Mouse (Mus musculus): ENCODE results near the gene Gtf2ird1. TPM values are rescaled to one million over a fixed set of nuclear protein-coding genes. Genes with fewer than 3 reads are reported as not detected.
"Not testable (repeated sequence)": the region's sequence is repeated elsewhere in the genome, so short reads cannot be mapped to it uniquely, and the experiment has no call there.

The Gtf2ird1 gene
- polyA plus RNA-seq (2012; rRNA removed): 52.5 and 57.9 TPM in 2 replicates

DNA sequence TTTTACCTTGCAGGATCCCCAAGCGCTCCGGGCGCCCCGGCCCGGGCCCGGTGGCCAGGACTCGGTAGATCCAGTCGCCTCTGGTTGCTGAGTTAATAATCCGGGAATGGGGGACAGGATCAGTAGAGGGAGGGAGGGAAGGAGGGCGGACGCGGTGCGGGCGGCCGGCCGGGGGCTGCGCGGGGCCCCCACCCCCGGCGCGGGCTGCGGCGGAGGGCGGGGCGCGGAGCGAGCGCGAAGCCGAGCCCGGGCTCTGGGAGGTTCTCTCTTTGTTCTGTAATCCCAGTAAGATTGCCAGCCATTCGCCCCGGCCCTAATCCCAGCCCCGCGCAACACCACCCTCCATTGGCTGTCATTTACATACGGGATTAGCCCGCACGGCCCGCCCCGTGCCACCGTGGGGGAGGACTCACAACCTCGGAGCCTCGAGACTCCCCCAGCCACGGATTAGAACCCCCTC lies at the start of gene Gtf2ird1:
Gene Gtf2ird1, minus strand, starts transcription at position 214 of the 460 bp plus-strand sequence.
- WGBS: 2% methylated on average over 42 of the region's 44 CpGs
- DNase-seq (ENCODE audit: low read depth, low spot score): no peak

GRCm38 (mm10) chr5:134505810-134506292 lies 49.3 kb upstream of the Gtf2ird1 start:
- WGBS: 74% methylated on average over 9 of the region's 9 CpGs
- DNase-seq (ENCODE audit: low read depth, low spot score): no peak

GRCm38 (mm10) chr5:134502591-134502990 lies 46.1 kb upstream of the Gtf2ird1 start:
- no peak for DNase-seq (ENCODE audit: low read depth, low spot score)
- WGBS: 95% methylated on average over 18 of the region's 18 CpGs

DNA sequence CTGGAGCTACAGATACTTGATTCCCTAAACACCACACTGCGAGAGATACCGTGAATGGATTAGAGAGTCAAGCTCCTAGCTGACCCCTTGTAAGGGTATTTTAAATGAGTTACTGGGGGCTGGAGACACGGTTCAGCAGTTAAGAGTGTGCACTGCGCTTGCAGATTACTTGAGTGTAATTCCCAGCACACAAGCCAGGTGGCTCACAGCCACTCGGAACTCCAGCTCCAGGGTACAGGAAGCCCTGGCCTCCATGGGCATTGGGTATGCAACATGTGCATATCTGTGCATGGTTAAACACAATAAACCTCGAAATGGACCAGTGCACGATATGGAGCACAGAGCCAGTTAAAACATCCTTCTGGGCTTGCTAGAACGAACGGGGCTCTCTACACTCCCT lies 44.9 kb upstream of the Gtf2ird1 start:
- WGBS: 78% methylated on average over 9 of the region's 9 CpGs
- no peak for DNase-seq (ENCODE audit: low read depth, low spot score)

- DNase-seq (ENCODE audit: low read depth, low spot score): no peak
- 82% methylated on average over 3 of the region's 3 CpGs for WGBS
Observed at GRCm38 (mm10) chr5:134500681-134501080, 44.2 kb upstream of the Gtf2ird1 start.

DNA sequence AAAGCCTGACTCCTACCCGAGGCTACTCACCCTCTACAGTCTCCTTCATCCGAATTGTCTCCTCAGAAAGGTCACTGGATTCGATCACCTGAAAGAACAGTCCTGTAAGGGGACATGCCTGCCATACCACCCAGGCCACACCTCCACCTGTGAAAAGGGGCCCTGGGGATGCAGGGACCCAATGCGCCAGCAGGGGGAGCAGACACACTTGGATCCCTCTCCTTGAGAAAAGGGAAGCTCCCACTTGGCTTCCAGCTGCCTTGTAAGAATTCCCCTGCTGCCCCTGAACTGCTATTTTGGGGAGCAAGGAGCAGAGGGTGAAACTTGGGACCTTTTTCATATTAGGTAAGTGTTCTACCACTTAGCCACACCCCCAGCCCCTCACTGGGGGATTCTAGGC lies 43.5 kb upstream of the Gtf2ird1 start:
- WGBS: 61% methylated on average over 4 of the region's 4 CpGs
- no peak for DNase-seq (ENCODE audit: low read depth, low spot score)

DNA sequence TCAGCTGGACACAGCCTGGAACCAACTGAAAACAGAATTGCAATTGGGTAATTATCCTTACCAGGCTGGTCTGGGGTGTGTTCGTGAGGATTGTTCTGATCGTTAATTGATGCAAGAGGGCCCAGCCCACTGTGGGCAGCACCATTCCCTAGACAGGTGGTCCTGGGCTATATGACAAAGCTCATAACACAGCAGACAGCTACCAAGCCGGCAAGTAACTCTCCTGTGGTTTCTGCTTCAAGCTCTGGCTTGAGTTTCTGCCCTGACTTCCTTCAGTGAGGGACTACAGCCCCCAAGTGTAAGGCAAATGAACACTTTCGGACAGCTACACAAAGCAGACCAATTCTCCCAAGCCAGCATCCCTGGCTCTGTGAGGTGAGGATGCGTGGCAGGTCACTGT lies 40.5 kb upstream of the Gtf2ird1 start:
- WGBS: 92% methylated on average over 5 of the region's 5 CpGs
- DNase-seq (ENCODE audit: low read depth, low spot score): no peak

GRCm38 (mm10) chr5:134495796-134496195 lies 39.3 kb upstream of the Gtf2ird1 start:
- WGBS: 75% methylated on average over 4 of the region's 4 CpGs
- no peak for DNase-seq (ENCODE audit: low read depth, low spot score)

GRCm38 (mm10) chr5:134494142-134494541 lies 37.6 kb upstream of the Gtf2ird1 start:
- WGBS: 54% methylated on average over 11 of the region's 11 CpGs
- peak; percentile 38 for DNase-seq (ENCODE audit: low read depth, low spot score)

DNA sequence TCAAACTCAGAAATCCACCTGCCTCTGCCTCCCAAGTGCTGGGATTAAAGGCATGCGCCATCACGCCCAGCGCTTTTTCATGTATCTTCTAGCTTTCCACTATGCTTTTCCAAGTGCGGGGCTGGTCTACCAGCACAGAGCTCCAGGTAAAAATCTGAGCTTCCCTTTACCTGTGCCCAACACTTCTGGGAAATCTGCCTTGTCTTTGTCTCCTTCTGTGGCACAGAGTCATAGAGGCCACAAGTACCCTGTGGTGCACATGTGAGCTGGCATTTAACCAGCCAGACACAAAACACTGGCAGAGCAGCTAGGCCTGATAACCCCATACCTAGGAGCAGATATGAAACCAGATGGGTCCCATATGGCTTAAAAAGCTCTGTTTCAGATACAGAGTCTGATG lies 36.4 kb upstream of the Gtf2ird1 start:
- WGBS: 97% methylated on average over 4 of the region's 4 CpGs
- no peak for DNase-seq (ENCODE audit: low read depth, low spot score)

DNA sequence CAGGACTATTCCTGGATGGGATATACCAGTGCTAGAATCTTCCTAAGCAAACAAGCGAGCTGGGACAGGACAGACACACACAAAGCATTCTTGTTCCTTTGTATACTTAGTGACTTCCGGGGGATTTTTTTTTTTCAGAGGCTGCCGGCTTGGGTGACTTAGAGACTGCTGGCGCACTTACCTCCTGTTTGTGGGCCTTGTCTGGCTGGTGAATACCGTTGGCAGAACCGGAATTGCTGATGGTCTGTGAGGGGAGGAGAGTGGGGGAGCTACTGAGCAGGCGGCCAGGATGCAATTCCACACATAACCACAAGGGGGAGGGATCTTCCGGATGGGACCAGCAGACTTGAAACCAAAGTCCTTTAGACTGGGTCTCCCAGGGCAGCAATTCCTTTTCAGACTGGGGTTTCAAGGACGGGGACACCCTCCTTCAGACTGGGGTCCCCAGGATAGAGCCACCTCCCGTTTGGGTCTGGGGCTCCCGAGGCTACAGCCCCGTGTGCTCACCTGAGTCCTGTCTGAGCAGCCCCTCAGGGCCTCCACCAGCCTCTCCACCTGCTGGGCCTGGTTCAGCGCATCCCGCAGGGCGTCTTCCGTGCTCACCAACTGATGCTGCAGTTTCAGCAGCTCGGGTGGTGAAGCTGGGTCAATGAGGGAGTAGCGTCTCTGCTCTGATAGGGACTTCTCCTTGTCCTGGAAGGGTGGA lies 35.3 kb upstream of the Gtf2ird1 start:
- DNase-seq (ENCODE audit: low read depth, low spot score): peak; percentile 40
- WGBS: 28% methylated on average over 18 of the region's 18 CpGs

DNA sequence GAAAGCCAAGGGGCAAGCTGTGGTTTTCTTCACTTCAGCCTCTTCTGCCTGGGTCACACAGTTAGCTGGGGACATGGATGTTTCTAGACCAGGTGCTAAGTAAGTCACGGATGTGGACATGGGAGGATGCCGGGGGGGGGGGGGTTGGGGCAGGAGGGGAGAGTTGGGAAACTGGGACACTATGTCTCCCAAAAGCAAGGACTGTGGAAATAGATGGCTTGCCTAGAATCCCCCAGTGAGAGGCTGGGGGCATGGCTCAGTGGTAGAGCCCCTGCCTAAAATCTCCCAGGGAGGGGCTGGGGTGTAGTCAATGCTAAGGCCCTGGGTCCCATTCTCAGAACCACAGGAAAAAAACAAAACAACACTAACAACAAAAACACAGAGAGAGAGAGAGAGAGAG lies 34.7 kb upstream of the Gtf2ird1 start:
- 86% methylated on average over 2 of the region's 2 CpGs for WGBS

DNA sequence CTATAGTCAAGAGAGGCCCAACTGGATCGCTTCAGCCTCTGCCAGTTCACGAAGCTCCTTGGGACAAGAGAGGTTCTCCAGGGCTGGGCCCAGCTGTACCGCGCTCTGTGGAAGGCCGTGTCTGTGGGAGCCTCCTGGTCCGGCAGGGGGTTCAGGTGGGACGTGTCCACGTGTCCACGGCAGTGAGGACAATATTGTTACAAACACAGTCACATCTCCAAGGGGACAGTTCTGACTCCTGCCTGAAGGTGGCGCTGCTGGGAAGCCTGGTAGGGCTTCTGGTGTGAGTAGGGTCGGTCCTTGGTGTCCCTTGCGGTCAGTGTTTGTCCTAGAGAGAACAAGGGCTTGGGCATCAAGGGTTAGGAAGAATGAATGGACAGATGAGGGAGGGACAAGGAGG lies 33.9 kb upstream of the Gtf2ird1 start:
- 87% methylated on average over 12 of the region's 12 CpGs for WGBS

More for the DNA sequence above, 34.7 kb upstream of the Gtf2ird1 start:
- no peak for DNase-seq (ENCODE audit: low read depth, low spot score)

DNA sequence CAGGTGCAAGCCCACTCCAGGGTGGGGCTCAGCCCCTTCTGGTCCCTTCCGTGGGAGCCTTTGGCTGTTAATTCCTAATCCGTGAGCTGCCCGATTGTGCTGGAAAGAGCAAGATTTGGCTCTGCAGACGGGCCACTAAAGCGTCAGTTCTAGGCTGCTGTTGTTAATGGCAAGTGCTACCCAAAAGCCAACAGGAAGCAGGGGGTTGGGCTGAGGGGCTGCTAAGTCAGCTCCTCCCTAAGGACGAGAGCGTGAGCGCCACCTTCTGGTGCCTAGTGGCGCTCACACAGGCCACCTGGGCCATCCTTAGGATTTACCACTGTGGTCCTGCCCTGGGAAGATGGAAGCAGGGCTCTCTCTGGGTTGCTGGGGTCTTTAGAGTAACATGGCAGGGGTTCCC lies 33.1 kb upstream of the Gtf2ird1 start:
- 69% methylated on average over 9 of the region's 9 CpGs for WGBS
- no peak for DNase-seq (ENCODE audit: low read depth, low spot score)

More for the DNA sequence above, 33.9 kb upstream of the Gtf2ird1 start:
- DNase-seq (ENCODE audit: low read depth, low spot score): no peak

GRCm38 (mm10) chr5:134488596-134488995 lies 32.1 kb upstream of the Gtf2ird1 start:
- DNase-seq (ENCODE audit: low read depth, low spot score): no peak
- 95% methylated on average over 4 of the region's 4 CpGs for WGBS

DNA sequence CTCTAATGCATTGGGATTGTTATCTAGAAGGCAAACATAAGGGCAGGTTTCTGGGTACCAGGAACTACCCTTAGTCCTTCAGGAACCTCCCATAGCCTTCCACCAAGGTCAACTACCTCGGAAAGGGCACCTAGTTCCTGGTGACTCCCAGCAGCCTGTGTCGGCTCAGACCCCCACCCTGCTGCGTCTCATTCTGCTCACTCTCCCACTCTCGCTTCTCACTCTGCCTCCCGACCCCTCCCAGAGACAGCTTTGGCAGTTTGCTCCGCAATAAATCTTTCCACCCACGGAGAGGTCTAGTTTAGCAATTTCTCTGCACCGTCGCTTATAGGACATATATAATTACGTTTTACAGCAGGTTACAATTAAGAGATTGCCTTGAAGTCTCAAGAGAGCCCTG lies 31.5 kb upstream of the Gtf2ird1 start:
- DNase-seq (ENCODE audit: low read depth, low spot score): no peak
- WGBS: 32% methylated on average over 10 of the region's 10 CpGs

DNA sequence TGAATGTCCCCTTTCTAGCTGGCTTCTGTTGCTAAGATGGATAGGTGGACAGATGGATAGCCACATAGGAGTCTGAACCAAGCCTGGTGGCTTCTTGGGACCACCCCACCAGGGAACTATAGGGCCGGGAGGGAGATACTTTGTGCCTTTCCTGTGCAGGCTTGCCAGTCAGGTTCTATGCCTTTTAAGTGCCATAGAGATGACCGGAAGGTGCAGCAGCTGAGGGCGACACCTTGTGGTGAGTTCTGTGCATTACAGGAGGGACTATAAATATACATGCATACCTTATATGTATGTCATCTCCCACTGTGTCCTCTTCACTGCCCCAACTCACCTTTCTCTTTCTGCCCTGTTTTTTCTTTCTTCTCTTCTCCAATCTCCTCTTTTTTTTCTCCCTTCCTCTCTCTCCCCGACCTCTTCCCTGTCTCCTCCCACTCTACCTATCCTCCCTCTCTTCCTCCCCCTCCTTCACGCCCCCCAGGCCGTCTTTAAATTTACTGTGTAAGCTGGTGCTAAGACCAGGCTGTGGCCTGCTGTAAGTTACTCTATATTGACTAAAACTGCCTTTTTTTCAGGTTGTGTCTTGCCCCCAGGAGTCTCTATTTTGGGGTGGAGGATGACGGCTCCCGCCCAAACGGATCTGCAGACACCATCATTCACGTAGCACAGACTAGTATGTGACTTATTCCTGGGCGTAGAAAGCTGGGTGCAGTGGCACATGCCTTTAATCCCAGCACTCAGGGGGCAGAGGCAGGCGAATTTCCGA lies 29.6 kb upstream of the Gtf2ird1 start:
- peak; percentile 51 for DNase-seq (ENCODE audit: low read depth, low spot score)
- 60% methylated on average over 13 of the region's 13 CpGs for WGBS

DNA sequence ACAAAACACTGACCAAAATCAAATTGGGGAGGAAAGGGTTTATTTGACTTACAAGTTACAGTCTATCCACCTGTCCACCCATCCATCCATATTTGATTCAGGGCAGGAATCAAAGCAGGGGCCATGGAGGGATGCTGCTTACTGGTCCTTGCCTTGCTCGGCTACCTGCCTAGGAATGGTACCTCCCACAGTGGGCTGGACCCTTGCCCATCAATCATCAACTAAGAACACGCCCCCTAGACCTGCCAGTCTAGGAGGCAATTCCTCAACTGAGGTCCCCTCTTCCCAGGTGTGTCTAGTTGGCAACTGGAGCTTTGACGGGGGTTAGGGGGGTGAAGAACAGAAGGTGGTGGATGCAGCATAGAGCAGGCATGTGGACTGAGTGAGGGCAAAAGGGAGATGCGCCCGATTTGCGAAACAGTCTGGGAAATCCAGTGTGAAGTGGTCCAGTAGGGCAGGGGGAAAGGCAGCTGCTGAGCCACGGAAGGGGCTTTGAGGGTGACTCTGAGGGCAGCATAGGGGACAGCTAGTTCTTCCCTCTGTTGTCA lies 28.7 kb upstream of the Gtf2ird1 start:
- DNase-seq (ENCODE audit: low read depth, low spot score): no peak
- 82% methylated on average over 7 of the region's 7 CpGs for WGBS

- 74% methylated on average over 1 of the region's 1 CpGs for WGBS
- no peak for DNase-seq (ENCODE audit: low read depth, low spot score)
Observed at GRCm38 (mm10) chr5:134483291-134483690, 26.8 kb upstream of the Gtf2ird1 start.

- 73% methylated on average over 11 of the region's 11 CpGs for WGBS
- DNase-seq (ENCODE audit: low read depth, low spot score): no peak
Observed at GRCm38 (mm10) chr5:134482331-134482730, 25.8 kb upstream of the Gtf2ird1 start.

DNA sequence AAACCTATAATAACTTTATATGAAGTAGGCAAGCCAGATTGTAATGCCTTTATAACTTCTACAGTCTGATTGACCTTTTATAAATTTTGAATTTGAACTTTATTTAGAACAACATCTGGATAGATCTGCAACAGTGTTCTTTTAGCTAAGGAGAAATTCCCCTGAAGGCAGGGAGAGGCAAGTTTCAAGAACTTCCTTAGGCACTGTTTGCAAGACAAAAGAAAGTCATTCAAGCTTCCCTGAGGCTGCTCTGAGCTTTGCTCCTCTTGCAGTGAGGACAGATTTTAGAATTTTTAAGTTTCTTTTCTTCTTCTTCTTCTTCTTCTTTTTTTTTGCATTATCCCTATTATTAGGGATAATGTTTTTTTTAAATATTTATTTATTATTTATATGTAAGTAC lies 22.4 kb upstream of the Gtf2ird1 start:
- DNase-seq (ENCODE audit: low read depth, low spot score): not testable (repeated sequence)
